Mouse (Mus musculus) liver, adult 2 months (tissue): ENCODE results near the gene Scgb2b27. TPM values are rescaled to one million over a fixed set of nuclear protein-coding genes. Genes with fewer than 3 reads are reported as not detected.
"Not testable (repeated sequence)": the region's sequence is repeated elsewhere in the genome, so short reads cannot be mapped to it uniquely, and the experiment has no call there.

Experiments
- DNase-seq: peaks from one replicate; pipeline ENCODE4 v3.0.0-alpha.2; 2011; ENCODE audit warnings: low read depth, low spot score; ENCODE audit errors: extremely low read depth
- H3K27ac ChIP-seq: fragments of 200-500 bp; replicated peaks from 2 replicates; pipeline ENCODE4 v1.5.1; 2012; ENCODE audit warnings: low read depth, mild to moderate bottlenecking, control low read depth, inconsistent platforms, low read length; ENCODE audit not compliant: insufficient read depth
- H3K27me3 ChIP-seq: fragments of 200-500 bp; 2 replicates; pipeline ENCODE4 v1.6.1; 2012; ENCODE audit warnings: mild to moderate bottlenecking, moderate library complexity, low read length, inconsistent platforms; ENCODE audit not compliant: control insufficient read depth, insufficient read depth
- H3K36me3 ChIP-seq: fragments of 200-500 bp; 2 replicates; pipeline ENCODE4 v1.6.1; 2012; ENCODE audit warnings: low read length, inconsistent platforms; ENCODE audit not compliant: control insufficient read depth, insufficient read depth
- H3K4me1 ChIP-seq: fragments of 200-500 bp; 2 replicates; pipeline ENCODE4 v1.6.1; 2011; ENCODE audit warnings: low read length; ENCODE audit not compliant: control insufficient read depth, insufficient read depth
- H3K4me3 ChIP-seq: fragments of 200-500 bp; 2 replicates; pipeline ENCODE4 v1.5.1; 2011; ENCODE audit warnings: low read depth, mild to moderate bottlenecking, control low read depth, low read length, moderate library complexity; ENCODE audit not compliant: insufficient read depth
- H3K79me2 ChIP-seq: fragments of 200-500 bp; 2 replicates; pipeline ENCODE4 v1.6.1; 2012; ENCODE audit warnings: inconsistent platforms, mild to moderate bottlenecking, low read length, moderate library complexity; ENCODE audit not compliant: control insufficient read depth, insufficient read depth
- H3K9ac ChIP-seq: fragments of 200-500 bp; 2 replicates; pipeline ENCODE4 v1.6.1; 2012; ENCODE audit warnings: low read depth, mild to moderate bottlenecking, control low read depth, inconsistent platforms, low read length
- CTCF ChIP-seq: fragments of 200-500 bp; IDR thresholded peaks from 2 replicates; pipeline ENCODE4 v1.5.1; 2011; ENCODE audit warnings: low read depth, low read length, control low read depth
- WGBS: fragments of 180-500 bp; shearing (Covaris S2); methylation state at CpG from one replicate; pipeline ENCODE4 v1.1.7; 2018; 5-methylcytosine and 5-hydroxymethylcytosine counted together
- polyA plus RNA-seq: library from polyadenylated mRNA; depleted of rRNA; stranded (reverse); fragments of >200 nt; gene quantifications from 2 replicates; pipeline ENCODE4 v1.2.3, GENCODE M21; 2012; rRNA removed
- total RNA-seq: library from RNA; depleted of rRNA; stranded (reverse); fragments of >200 nt; gene quantifications from 2 replicates; pipeline ENCODE4 v1.2.3, GENCODE M21; 2014; rRNA removed

The Scgb2b27 gene
- total and polyA plus RNA-seq, 2 experiments = not detected

DNA sequence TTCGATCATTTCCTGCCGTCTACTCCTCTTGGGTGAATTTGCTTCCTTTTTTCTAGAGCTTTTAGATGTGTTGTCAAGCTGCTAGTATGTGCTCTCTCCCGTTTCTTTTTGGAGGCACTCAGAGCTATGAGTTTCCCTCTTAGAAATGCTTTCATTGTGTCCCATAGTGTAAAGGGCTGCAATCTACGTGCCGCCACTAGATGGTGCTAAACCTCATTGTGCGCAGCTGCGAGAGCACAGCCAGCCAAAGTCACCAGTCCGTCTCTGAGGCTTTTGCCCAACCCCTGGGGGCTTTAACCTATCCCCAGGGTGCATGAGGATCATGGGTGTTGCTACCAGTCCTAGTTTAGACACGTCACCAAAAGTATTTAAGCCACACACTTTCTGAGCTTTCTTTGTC lies 31.5 kb downstream of the Scgb2b27 start:
- not testable (repeated sequence) for H3K9ac ChIP-seq, H3K79me2 ChIP-seq, DNase-seq, H3K27ac ChIP-seq, H3K4me3 ChIP-seq, H3K4me1 ChIP-seq, H3K36me3 ChIP-seq, H3K27me3 ChIP-seq
- peak; percentile 64 for TF ChIP-seq CTCF
- 15% methylated on average over 8 of the region's 9 CpGs for WGBS

Other genes with a start within 250 kb of the Scgb2b27 start
- gene Scgb2b26, start 68.9 kb downstream of the Scgb2b27 start, total RNA-seq = not detected in 2 replicates
- not detected in 2 replicates for gene Scgb2b26, start 68.9 kb downstream of the Scgb2b27 start, polyA plus RNA-seq
- not detected in 2 replicates for gene Scgb1b27, start 7.5 kb upstream of the Scgb2b27 start, total RNA-seq
- gene Scgb1b27, start 7.5 kb upstream of the Scgb2b27 start, polyA plus RNA-seq = not detected in 2 replicates
- gene Scgb1b30, start 81.5 kb upstream of the Scgb2b27 start, total RNA-seq = not detected in 2 replicates
- not detected in 2 replicates for gene Scgb1b30, start 81.5 kb upstream of the Scgb2b27 start, polyA plus RNA-seq
- gene Wtip, start 119.3 kb upstream of the Scgb2b27 start, total RNA-seq = 1.7 and 1.9 TPM in 2 replicates
- 1.6 and 2.8 TPM in 2 replicates for gene Wtip, start 119.3 kb upstream of the Scgb2b27 start, polyA plus RNA-seq
- 31.8 and 33.6 TPM in 2 replicates for gene Uba2, start 155.7 kb upstream of the Scgb2b27 start, total RNA-seq
- gene Uba2, start 155.7 kb upstream of the Scgb2b27 start, polyA plus RNA-seq = 13.6 and 16.9 TPM in 2 replicates
- gene Pdcd2l, start 182.7 kb upstream of the Scgb2b27 start, total RNA-seq = 15.5 and 15.9 TPM in 2 replicates
- 16.0 and 18.5 TPM in 2 replicates for gene Pdcd2l, start 182.7 kb upstream of the Scgb2b27 start, polyA plus RNA-seq
- gene Gpi1, start 216.4 kb upstream of the Scgb2b27 start, total RNA-seq = 61.8 and 74.2 TPM in 2 replicates
- gene Gpi1, start 216.4 kb upstream of the Scgb2b27 start, polyA plus RNA-seq = 100 and 127 TPM in 2 replicates
- gene Gm6096, start 237.1 kb upstream of the Scgb2b27 start, total RNA-seq = not detected in 2 replicates
- not detected in 2 replicates for gene Gm6096, start 237.1 kb upstream of the Scgb2b27 start, polyA plus RNA-seq